Mouse (Mus musculus) thymus, adult 18-20 months (tissue): ENCODE results near the gene Raver2.

Experiments
- DNase-seq, 2 experiments: peaks; one replicate each; pipeline ENCODE4 v3.0.0; 2022; ENCODE audit warnings: mixed read lengths in 2 of 2

Raver2 gene

GRCm38 (mm10) chr4:101177796-101178195, 109.0 kb downstream of the Raver2 start:
- DNase-seq = no peak

DNA sequence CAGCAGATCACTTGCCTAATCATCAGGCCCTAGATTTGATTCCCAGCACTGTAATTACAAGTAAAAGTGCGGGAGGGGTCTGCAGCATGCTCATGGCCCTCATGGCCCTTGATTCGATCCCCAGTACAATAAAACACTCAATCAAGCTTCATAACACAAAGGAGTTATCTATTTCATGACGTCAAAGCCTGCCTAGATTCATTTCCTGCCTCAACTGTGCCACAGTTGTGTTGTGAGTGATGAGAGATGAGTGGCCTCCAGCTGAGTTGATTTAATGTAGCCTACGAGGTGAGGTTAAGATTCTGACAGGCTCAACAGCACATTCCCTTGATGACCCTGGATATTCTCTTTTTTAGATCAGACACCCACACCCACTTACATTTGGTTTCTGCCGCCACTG, 110.3 kb downstream of the Raver2 start:
- no peak for DNase-seq

DNA sequence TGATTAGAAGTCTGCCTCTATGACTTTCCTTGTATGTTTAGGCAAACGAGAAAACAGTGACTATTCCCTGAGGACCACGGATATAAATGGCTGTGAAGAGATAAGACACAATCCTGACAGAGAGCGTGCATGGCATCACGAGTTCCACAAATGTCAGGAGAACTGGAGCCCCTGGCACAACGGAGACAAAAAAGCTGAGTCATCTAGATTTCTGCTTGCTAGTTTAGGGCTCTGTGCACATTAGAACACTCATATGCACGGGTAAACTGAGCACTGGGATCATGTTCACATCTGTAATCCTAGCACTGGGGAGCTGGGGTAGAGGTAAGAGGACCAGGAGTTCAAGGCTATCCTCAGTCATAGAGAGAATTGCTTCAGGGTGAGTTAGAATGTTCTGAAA, 111.1 kb downstream of the Raver2 start:
- DNase-seq = no peak

- no peak for DNase-seq
Observed at GRCm38 (mm10) chr4:101180681-101181080, 111.9 kb downstream of the Raver2 start.

DNA sequence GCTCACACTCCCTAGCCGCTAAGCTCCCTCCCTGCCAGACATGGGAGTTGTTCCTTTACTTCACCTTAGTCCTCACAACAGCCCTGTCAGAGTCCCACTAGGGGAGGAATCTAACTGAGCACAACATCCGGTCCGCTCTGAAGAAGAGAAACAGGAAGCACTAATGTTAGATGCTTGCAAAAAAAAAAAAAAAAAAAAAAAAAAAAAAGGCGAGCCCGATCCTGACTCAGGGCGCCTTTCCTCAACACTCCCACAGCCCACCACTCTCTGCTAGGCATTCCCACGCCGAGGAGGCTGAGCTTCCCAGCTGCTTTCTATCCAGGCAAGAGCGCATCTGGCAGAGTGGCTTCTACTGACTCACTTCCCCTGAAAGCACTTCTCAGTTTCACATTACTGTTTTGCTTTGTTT, 113.8 kb downstream of the Raver2 start:
- DNase-seq = peak; percentile 45 to 78

DNA sequence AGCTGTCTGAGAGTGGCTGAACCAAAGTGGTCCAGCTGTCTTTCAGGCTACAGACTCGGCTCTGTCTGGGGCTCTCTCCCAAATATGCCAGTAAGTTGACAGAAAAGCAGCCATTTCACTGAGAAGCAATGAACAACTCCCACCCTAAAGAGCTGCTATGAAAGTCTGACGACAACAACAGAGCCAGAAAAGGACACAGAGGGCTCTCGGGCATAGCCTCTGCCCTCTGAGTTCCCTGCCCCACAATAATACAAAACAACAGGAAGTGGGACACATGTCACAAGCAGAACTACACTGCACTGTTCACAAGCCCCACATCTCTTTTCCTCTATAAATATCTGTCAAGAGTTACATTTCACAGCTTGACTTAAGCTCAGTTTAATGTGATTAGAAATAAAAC, 116.4 kb downstream of the Raver2 start:
- no peak for DNase-seq

DNA sequence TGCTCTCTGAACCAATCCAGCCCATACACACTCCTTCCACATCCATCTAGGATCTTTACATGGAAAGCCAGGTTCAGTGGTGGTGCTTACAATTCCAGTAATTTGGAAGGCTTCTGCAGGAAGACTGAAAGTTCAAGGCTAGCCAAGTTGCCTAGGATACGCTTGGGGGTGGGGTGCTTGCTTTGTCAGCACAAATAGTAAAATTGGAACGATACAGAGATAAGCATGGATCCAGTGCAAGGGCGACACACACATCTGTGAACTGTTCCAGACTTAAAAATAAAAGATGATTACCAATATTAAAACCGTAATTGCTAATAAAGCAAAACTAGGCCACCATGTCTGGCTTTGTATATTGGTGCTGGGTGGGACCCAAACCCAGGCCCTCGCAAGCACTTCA, 117.8 kb downstream of the Raver2 start:
- no peak for DNase-seq

GRCm38 (mm10) chr4:101187381-101187780, 118.6 kb downstream of the Raver2 start:
- peak; percentile 57 to 85 for DNase-seq

GRCm38 (mm10) chr4:101192241-101192976, 123.6 kb downstream of the Raver2 start:
- no peak for DNase-seq

- DNase-seq = no peak
Observed at GRCm38 (mm10) chr4:101194170-101194569, 125.4 kb downstream of the Raver2 start.

DNA sequence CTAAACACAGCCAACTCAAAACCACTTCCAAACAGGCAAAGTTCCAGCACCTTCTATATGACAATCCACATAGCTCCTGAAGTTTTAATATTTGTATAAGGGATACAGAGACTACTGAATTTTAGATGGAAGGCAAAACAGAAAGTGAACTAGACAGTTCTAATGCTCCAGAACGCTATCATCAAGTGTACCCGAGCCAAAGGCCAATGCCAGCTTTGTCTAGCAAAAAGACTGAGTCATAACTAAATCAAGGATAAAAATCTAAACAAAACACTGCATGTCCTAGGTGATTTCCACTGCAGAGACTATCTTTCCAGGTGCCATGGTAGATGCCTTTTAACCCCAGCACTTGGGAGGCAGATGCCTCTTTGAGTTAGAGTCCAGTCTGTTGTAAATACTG, 127.6 kb downstream of the Raver2 start:
- no peak for DNase-seq

DNA sequence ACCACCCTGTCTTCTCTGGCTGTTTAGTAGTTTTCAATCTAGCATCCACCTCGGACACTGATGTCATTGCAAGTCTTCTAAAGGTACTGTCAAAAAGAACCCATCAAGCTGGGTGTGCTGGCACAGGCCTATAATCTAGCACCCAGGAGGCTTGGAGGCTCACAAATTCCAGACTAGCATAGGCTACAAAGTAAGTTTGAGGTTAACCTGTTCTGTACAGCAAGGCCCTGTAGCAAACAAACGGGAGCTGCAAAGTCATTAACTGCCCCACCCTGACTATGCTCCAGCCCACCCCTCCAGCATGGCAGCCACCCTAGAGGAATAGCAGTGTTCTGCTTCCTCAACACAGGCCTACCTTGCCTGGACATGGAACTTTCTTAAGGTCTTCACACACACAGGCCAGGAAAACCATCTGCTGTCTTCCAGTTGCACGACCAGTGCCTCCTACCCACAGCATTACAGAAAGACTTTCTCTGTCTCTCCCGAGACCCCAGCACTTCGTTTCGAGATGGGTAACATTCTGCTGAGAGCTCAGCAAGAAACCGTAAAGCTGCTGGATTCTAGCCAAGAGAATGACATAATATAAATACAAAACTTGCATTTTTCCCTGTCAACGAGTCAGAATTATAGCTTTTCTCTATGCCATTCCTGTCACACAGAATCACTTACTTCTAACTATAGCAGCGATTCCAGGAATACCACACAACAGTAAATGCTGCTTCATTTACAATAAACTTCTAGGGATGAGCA, 128.8 kb downstream of the Raver2 start:
- no peak for DNase-seq

GRCm38 (mm10) chr4:101198333-101198732, 129.6 kb downstream of the Raver2 start:
- no peak for DNase-seq

DNA sequence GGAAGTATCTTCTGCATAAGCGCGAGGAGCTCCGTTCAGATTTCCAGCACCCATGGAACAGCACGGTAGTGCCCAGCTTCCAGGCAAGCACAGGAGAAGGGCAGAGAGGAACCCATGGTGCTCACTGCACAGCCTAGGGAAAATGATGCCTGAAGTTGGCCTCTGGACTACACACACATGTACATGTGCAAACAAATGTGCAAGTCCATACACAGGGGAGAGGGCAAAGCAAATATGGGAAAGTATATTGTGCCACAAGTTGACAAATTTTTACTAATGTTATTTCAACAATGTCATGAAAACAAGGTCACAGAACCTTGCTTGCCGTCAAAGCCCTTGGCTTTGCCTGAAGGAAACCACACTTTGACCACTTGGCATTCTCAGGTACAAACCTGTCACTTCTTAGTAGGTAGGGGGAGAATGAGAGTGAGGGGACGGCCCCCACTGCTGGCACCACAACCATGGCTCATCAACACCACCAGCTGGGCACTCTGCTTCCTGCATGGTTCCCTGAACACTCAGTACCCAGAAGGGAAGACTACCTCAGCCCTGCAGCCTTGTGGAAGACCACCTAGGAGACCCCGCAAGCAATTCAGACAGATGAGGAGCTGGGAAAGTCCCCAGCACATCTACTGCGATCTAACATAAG, 130.8 kb downstream of the Raver2 start:
- peak in 1 of 2 experiments; percentile 46 for DNase-seq
